Mouse (Mus musculus) small intestine, adult 10 weeks (tissue): ENCODE results near the gene Hoxa10. TPM values are rescaled to one million over a fixed set of nuclear protein-coding genes. Genes with fewer than 3 reads are reported as not detected.

ENCODE experiments used
- polyA plus RNA-seq: library from polyadenylated mRNA; stranded (reverse); fragments of 350-450 nt; fragmentation: Illumina TruSeq; extraction: RNeasy Lipid Tissue Mini Kit (QIAGEN cat#74804); gene quantifications from one replicate; pipeline ENCODE4 v1.2.3, GENCODE M21; 2014; ENCODE audit warnings: low replicate concordance

The Hoxa10 gene
- not detected for polyA plus RNA-seq

DNA sequence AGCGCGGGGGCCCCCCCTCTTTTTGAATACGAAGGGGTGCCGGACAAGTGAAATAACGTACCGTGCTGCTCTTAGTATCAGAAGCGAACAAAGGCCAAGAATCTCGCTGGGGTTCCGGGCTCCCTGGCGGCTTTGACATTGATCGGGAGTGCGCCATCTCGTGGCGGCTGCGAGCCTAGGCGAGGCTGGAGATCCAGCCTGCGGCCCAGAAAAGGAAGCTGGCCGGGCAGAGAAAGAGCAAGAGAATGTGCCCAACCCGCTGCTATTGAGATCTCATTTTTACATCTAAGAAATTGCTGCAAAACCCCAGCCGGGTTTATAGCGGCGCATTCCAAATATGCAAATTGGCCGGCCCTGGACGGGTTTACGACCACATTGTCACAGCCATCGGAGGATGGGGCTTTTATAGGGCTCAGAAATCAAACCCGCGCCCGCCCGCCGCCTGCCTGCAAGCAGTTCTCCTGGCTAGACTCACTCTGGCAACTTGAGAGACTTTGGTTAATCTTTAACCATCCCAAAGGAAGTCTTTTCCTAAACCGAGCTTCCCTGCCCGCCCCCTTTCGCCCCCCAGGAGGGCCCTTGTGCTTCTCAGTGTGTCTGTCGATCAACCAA lies at the start of gene Hoxa10:
Gene Hoxa10 (minus strand): TSS at position 466 of the 612 bp plus-strand sequence.

DNA sequence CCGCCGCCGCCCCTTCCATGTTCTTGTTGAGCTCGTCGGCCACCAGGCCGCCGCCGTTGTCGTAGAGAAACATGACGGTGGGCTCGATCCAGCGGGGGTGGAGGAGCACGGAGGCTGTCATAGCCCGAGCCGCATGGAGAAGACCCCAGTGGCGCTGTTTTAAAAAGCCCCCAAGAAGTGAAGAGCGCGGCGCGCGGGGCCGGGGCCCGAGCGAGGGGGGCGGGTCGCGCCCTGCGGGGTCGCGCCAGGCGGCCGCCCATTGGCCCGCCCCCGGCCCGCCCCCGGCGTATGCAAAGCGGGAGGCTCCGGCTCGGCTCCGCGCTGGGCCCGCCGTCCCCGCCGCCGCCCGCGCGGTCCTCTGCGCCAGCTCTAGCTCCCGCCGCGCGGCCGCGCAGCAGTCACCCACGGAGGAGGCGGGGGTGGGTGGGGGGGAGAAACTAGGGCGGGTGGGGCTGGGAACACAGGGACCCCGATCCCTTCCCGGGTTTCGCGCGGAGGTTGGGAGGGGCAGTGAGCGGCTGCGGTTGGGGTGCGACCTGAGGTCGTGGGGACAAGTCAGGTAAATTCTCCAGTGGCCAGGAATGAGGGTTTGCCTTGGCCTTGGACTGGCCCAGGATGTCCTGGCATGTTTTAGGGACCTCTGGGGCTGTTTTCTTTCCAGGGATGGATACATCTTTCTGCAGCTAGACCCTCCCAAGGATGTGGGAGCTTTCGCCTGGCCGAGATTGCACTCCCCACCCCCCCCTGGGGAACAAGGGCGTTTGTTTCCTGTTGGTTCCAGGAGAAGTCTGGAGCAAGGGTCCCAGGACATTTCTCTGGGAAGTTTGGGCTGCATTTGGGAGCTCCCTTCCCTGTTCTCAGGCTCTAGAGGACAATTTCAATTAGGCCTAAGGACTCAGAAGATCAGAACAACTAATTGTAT lies 20.3 kb upstream of the Hoxa10 start, which contains the start of gene Hoxa13:
Gene Hoxa13 (minus strand): TSS at position 227 of the 922 bp plus-strand sequence.

GRCm38 (mm10) chr6:52245757-52246142 lies 5.1 kb upstream of the Hoxa10 start, which contains the start of gene Hoxa11:
Gene Hoxa11, minus strand, starts transcription at chr6:52245810.

DNA sequence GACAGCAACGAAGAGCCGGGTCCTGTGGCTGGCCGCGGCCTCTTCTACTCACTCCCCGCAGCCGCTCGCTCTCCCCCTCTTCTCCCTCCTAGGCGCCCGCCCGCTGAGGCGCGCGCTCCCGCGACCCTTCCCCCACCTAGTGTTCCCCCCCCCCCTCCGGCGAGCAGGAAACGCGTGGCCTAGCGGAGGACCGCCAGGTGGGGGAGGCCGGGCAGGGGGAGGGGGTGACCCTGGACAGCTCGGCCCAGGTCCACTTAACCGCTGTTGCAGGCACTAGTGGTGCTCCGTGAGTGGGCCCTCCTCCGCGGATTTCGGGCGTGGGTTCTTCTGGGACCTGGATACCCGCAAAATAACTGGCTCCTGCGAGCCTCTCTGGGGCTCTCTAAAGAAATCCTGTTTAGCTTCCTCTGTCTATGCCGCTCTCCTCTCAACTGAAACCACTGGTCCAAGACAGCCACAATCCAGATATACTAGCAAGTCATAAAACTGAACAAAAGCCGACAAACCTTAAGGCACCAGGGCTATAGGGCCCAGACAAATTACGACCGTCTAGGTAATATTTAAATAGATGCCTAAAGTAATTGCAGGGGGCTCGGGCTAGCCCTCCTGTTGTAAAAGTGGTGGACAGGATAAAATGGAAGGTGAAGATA lies 10.0 kb downstream of the Hoxa10 start, which contains the start of gene Hoxa9:
Gene Hoxa9 (minus strand): TSS at position 574 of the 650 bp plus-strand sequence.

GRCm38 (mm10) chr6:52221337-52221992 lies 19.2 kb downstream of the Hoxa10 start, which contains the start of gene Hoxa7:
Gene Hoxa7, minus strand, starts transcription at chr6:52221854.

GRCm38 (mm10) chr6:52213119-52213986 lies 27.3 kb downstream of the Hoxa10 start, which contains the start of the genes Hoxa3 and Gm28308:
Gene Hoxa3, minus strand, starts transcription at chr6:52213336.
Gene Gm28308, minus strand, starts transcription at chr6:52213339.

GRCm38 (mm10) chr6:52208072-52208867 lies 32.4 kb downstream of the Hoxa10 start, which contains the start of gene Hoxa6:
Gene Hoxa6, minus strand, starts transcription at chr6:52208722.

GRCm38 (mm10) chr6:52204050-52204752 lies 36.5 kb downstream of the Hoxa10 start, which contains the start of gene Hoxa5:
Gene Hoxa5, minus strand, starts transcription at chr6:52204587.

GRCm38 (mm10) chr6:52190906-52191810 lies 49.5 kb downstream of the Hoxa10 start, which contains the start of gene Hoxa4:
Gene Hoxa4, minus strand, starts transcription at chr6:52191753.

Other genes with a start within 250 kb of the Hoxa10 start
- gene Skap2, start 228.3 kb downstream of the Hoxa10 start, polyA plus RNA-seq, result 82.4 TPM
- 0.56 TPM for gene Hoxa1, start 82.5 kb downstream of the Hoxa10 start, polyA plus RNA-seq
- gene Hoxa2, start 76.0 kb downstream of the Hoxa10 start, polyA plus RNA-seq, result 2.6 TPM
- gene 5730596B20Rik, start 63.4 kb downstream of the Hoxa10 start, polyA plus RNA-seq, result 0.19 TPM
- 3.0 TPM for gene Hoxa4, start 49.1 kb downstream of the Hoxa10 start, polyA plus RNA-seq
- gene Hoxa5, start 36.3 kb downstream of the Hoxa10 start, polyA plus RNA-seq, result 6.5 TPM
- not detected for gene Hoxa6, start 32.1 kb downstream of the Hoxa10 start, polyA plus RNA-seq
- gene Hoxa3, start 27.5 kb downstream of the Hoxa10 start, polyA plus RNA-seq, result 5.9 TPM
- gene Gm28308, start 27.5 kb downstream of the Hoxa10 start, polyA plus RNA-seq, result not detected
- 0.48 TPM for gene Hoxa7, start 19.0 kb downstream of the Hoxa10 start, polyA plus RNA-seq
- gene Hoxa9, start 9.8 kb downstream of the Hoxa10 start, polyA plus RNA-seq, result 0.59 TPM
- gene Hoxa11, start 5.0 kb upstream of the Hoxa10 start, polyA plus RNA-seq, result not detected
- gene Hoxa13, start 20.0 kb upstream of the Hoxa10 start, polyA plus RNA-seq, result not detected
- not detected for gene Evx1, start 72.6 kb upstream of the Hoxa10 start, polyA plus RNA-seq